Mouse (Mus musculus): ENCODE results near the gene Ccdc153. TPM values are rescaled to one million over a fixed set of nuclear protein-coding genes. Genes with fewer than 3 reads are reported as not detected.

Gene Ccdc153
- polyA plus RNA-seq, 1 experiment = 3.7 TPM

GRCm38 (mm10) chr9:44288076-44288958 lies 47.8 kb downstream of the Ccdc153 start, which contains the start of gene Abcg4:
Gene Abcg4, minus strand, starts transcription at chr9:44288615.
- H3K27ac ChIP-seq (ENCODE audit: insufficient read depth, low read length) = peak within 1 kb of the TSS; percentile 66
- H3K4me1 ChIP-seq (ENCODE audit: control insufficient read depth, insufficient read depth, low read length) = peaks cover 12% of the 10 kb centered on the region
- DNase-seq = peak; percentile 72 to 82
- WGBS = under 1% methylated on average over 38 of the region's 38 CpGs
- TF ChIP-seq POLR2A (IDR thresholded peaks at IDR 0.05; ENCODE audit: borderline replicate concordance, insufficient read depth, low read length) (peak; percentile 39; the same call in 1 of the 2 replicates), CTCF (IDR thresholded peaks at IDR 0.05; ENCODE audit: borderline replicate concordance, insufficient read depth, low read depth, low read length) (no peak)
- peak within 1 kb of the TSS; percentile 93 for H3K4me3 ChIP-seq (replicated peaks; ENCODE audit: insufficient read depth, low read depth, low read length)
- H3K27me3 ChIP-seq (ENCODE audit: control insufficient read depth, insufficient read depth, low read length) = no peaks in the 10 kb centered on the region

- DNase-seq = peak in 1 of 2 experiments; percentile 55
- peak overlapping the region; percentile 93 for H3K4me3 ChIP-seq (replicated peaks; ENCODE audit: insufficient read depth, low read depth, low read length)
- H3K4me1 ChIP-seq (ENCODE audit: control insufficient read depth, insufficient read depth, low read length) = peaks cover 9% of the 10 kb centered on the region
- 7% methylated on average over 11 of the region's 11 CpGs for WGBS
- H3K27ac ChIP-seq (ENCODE audit: insufficient read depth, low read length) = peak overlapping the region; percentile 66
- TF ChIP-seq CTCF (IDR thresholded peaks at IDR 0.05; ENCODE audit: borderline replicate concordance, insufficient read depth, low read depth, low read length) = no peak
- TF ChIP-seq POLR2A (IDR thresholded peaks at IDR 0.05; ENCODE audit: borderline replicate concordance, insufficient read depth, low read length) = peak; percentile 24; the same call in 1 of the 2 replicates
- no peaks in the 10 kb centered on the region for H3K27me3 ChIP-seq (ENCODE audit: control insufficient read depth, insufficient read depth, low read length)
Measured at GRCm38 (mm10) chr9:44288959-44289291, 48.4 kb downstream of the Ccdc153 start.

- no peaks in the 10 kb centered on the region for H3K27me3 ChIP-seq (ENCODE audit: control insufficient read depth, insufficient read depth, low read length)
- TF ChIP-seq POLR2A (IDR thresholded peaks at IDR 0.05; ENCODE audit: borderline replicate concordance, insufficient read depth, low read length) = no peak
- peak; percentile 58; the same call in 1 of the 2 replicates for TF ChIP-seq CTCF (IDR thresholded peaks at IDR 0.05; ENCODE audit: borderline replicate concordance, insufficient read depth, low read depth, low read length)
- no peak overlapping the region for H3K27ac ChIP-seq (ENCODE audit: insufficient read depth, low read length)
- H3K4me1 ChIP-seq (ENCODE audit: control insufficient read depth, insufficient read depth, low read length) = peaks cover 5% of the 10 kb centered on the region
- 67% methylated on average over 3 of the region's 3 CpGs for WGBS
- DNase-seq = peak; percentile 48 to 49
- no peak overlapping the region for H3K4me3 ChIP-seq (replicated peaks; ENCODE audit: insufficient read depth, low read depth, low read length)
Measured at GRCm38 (mm10) chr9:44292490-44292889, 52.0 kb downstream of the Ccdc153 start.

Other genes starting within 250 kb of the Ccdc153 start
- gene Thy1, start 197.3 kb upstream of the Ccdc153 start, polyA plus RNA-seq (2012; rRNA removed) = 860 and 925 TPM in 2 replicates
- gene Usp2, start 173.7 kb upstream of the Ccdc153 start, polyA plus RNA-seq (2012; rRNA removed) = 43.5 and 47.1 TPM in 2 replicates
- 2.7 and 7.3 TPM in 2 replicates for gene Mfrp, start 138.9 kb upstream of the Ccdc153 start, polyA plus RNA-seq (2012; rRNA removed)
- 26.0 and 29.1 TPM in 2 replicates for gene C1qtnf5, start 133.4 kb upstream of the Ccdc153 start, polyA plus RNA-seq (2012; rRNA removed)
- gene Gm49380, start 127.2 kb upstream of the Ccdc153 start, polyA plus RNA-seq (2012; rRNA removed) = 0.41 and 0.75 TPM in 2 replicates
- 31.2 and 34.0 TPM in 2 replicates for gene Rnf26, start 127.2 kb upstream of the Ccdc153 start, polyA plus RNA-seq (2012; rRNA removed)
- gene Mcam, start 106.2 kb upstream of the Ccdc153 start, polyA plus RNA-seq (2012; rRNA removed) = 57.0 and 61.8 TPM in 2 replicates
- gene Cbl, start 6.6 kb upstream of the Ccdc153 start, polyA plus RNA-seq (2012; rRNA removed) = 14.5 and 15.3 TPM in 2 replicates
- 0.08 and 0.19 TPM in 2 replicates for gene Pdzd3, start 10.8 kb downstream of the Ccdc153 start, polyA plus RNA-seq (2012; rRNA removed)
- gene Nlrx1, start 27.9 kb downstream of the Ccdc153 start, polyA plus RNA-seq (2012; rRNA removed) = 7.9 and 9.9 TPM in 2 replicates
- gene Abcg4, start 47.9 kb downstream of the Ccdc153 start, polyA plus RNA-seq (2012; rRNA removed) = 105 and 120 TPM in 2 replicates
- gene Hinfp, start 65.0 kb downstream of the Ccdc153 start, polyA plus RNA-seq (2012; rRNA removed) = 35.8 and 36.0 TPM in 2 replicates
- 112 and 113 TPM in 2 replicates for gene C2cd2l, start 79.6 kb downstream of the Ccdc153 start, polyA plus RNA-seq (2012; rRNA removed)
- gene Dpagt1, start 85.3 kb downstream of the Ccdc153 start, polyA plus RNA-seq (2012; rRNA removed) = 23.5 and 23.6 TPM in 2 replicates
- gene H2afx, start 94.0 kb downstream of the Ccdc153 start, polyA plus RNA-seq (2012; rRNA removed) = 63.1 and 63.5 TPM in 2 replicates
- 32.2 and 35.4 TPM in 2 replicates for gene Hmbs, start 103.6 kb downstream of the Ccdc153 start, polyA plus RNA-seq (2012; rRNA removed)
- 58.4 and 60.9 TPM in 2 replicates for gene Vps11, start 121.0 kb downstream of the Ccdc153 start, polyA plus RNA-seq (2012; rRNA removed)
- gene Hyou1, start 138.8 kb downstream of the Ccdc153 start, polyA plus RNA-seq (2012; rRNA removed) = 53.2 and 55.0 TPM in 2 replicates
- 49.8 and 52.2 TPM in 2 replicates for gene Slc37a4, start 156.2 kb downstream of the Ccdc153 start, polyA plus RNA-seq (2012; rRNA removed)
- gene Rps25, start 166.5 kb downstream of the Ccdc153 start, polyA plus RNA-seq (2012; rRNA removed) = 434 and 456 TPM in 2 replicates
- gene Trappc4, start 166.9 kb downstream of the Ccdc153 start, polyA plus RNA-seq (2012; rRNA removed) = 97.9 and 103 TPM in 2 replicates
- 50.1 and 53.2 TPM in 2 replicates for gene Ccdc84, start 177.9 kb downstream of the Ccdc153 start, polyA plus RNA-seq (2012; rRNA removed)
- gene Foxr1, start 200.5 kb downstream of the Ccdc153 start, polyA plus RNA-seq (2012; rRNA removed) = not detected in 2 replicates
- gene Upk2, start 214.3 kb downstream of the Ccdc153 start, polyA plus RNA-seq (2012; rRNA removed) = 0.13 TPM in 1 of 2 replicates, not detected in the other
- gene Bcl9l, start 242.1 kb downstream of the Ccdc153 start, polyA plus RNA-seq (2012; rRNA removed) = 22.0 and 22.3 TPM in 2 replicates

Data from cerebellum, adult 2 months (tissue).